Mouse (Mus musculus) heart, postnatal 0 days (tissue): Measurements from ENCODE around the gene Galk1. TPM values are rescaled to one million over a fixed set of nuclear protein-coding genes. Genes with fewer than 3 reads are reported as not detected.

ENCODE experiments used
- ATAC-seq: fragments of 200-750 bp; cut with Nextera tagmentation; 2 replicates; pipeline ENCODE4 v1.8.0; 2017; ENCODE audit warnings: low read depth, moderate number of reproducible peaks, moderate library complexity; ENCODE audit not compliant: insufficient read depth
- DNase-seq: peaks from one replicate; pipeline ENCODE4 v3.0.0-alpha.2; 2016; ENCODE audit warnings: low spot score
- H3K27ac ChIP-seq: fragments of 300-500 bp; sonication (generic); 2 replicates; pipeline ENCODE4 v1.5.1; 2014; ENCODE audit warnings: low read depth, mild to moderate bottlenecking
- H3K27me3 ChIP-seq: fragments of 300-500 bp; sonication (generic); 2 replicates; pipeline ENCODE4 v1.6.1; 2014; ENCODE audit warnings: low read length, mixed read lengths; ENCODE audit not compliant: control insufficient read depth, insufficient read depth
- H3K36me3 ChIP-seq: fragments of 300-500 bp; sonication (generic); replicated peaks from 2 replicates; pipeline ENCODE4 v1.6.1; 2014; ENCODE audit warnings: low read length, mixed read lengths; ENCODE audit not compliant: control insufficient read depth, insufficient read depth
- H3K4me1 ChIP-seq: fragments of 300-500 bp; sonication (generic); 2 replicates; pipeline ENCODE4 v1.6.1; 2014; ENCODE audit warnings: antibody characterized with exemption; ENCODE audit not compliant: control insufficient read depth, insufficient read depth
- H3K4me2 ChIP-seq: fragments of 300-500 bp; sonication (generic); 2 replicates; pipeline ENCODE4 v1.6.1; 2014; ENCODE audit warnings: low read depth, mild to moderate bottlenecking, low read length, moderate library complexity
- H3K4me3 ChIP-seq: fragments of 300-500 bp; sonication (generic); 2 replicates; pipeline ENCODE4 v1.5.1; 2014; ENCODE audit warnings: low read depth, low read length
- H3K9ac ChIP-seq: fragments of 300-500 bp; sonication (generic); replicated peaks from 2 replicates; pipeline ENCODE4 v1.6.1; 2014; ENCODE audit warnings: low read depth, low read length, mixed read lengths
- H3K9me3 ChIP-seq: fragments of 300-500 bp; sonication (generic); replicated peaks from 2 replicates; pipeline ENCODE4 v1.6.1; 2016; ENCODE audit warnings: low read length; ENCODE audit not compliant: control insufficient read depth
- CTCF ChIP-seq: IDR thresholded peaks from 2 replicates; pipeline ENCODE4 v1.5.1; 2016; ENCODE audit warnings: antibody characterized with exemption, control low read depth, low read depth
- EP300 ChIP-seq: IDR thresholded peaks from 2 replicates; pipeline ENCODE4 v1.6.1; 2016; ENCODE audit warnings: antibody characterized with exemption, low read depth
- WGBS: fragments of 180-500 bp; shearing (Covaris S2); extraction: QIAGEN DNeasy Blood & Tissue Kit; methylation state at CpG from one replicate; pipeline ENCODE4 v1.1.7; 2014; 5-methylcytosine and 5-hydroxymethylcytosine counted together
- polyA plus RNA-seq: library from polyadenylated mRNA; unstranded; fragments of >200 nt; fragmentation: Nextera tagmentation; extraction: Ambion mirVana; gene quantifications from 2 replicates; pipeline ENCODE4 v1.2.1, GENCODE M21; 2015
- total RNA-seq: library from RNA; depleted of rRNA; stranded (reverse); fragments of >200 nt; gene quantifications from 2 replicates; pipeline ENCODE4 v1.2.3, GENCODE M21; 2014; ENCODE audit warnings: low replicate concordance; rRNA removed

Galk1 gene
- total and polyA plus RNA-seq, 2 experiments from 2014 or later = 88.4 to 98.3 TPM

- DNase-seq (no peak), ATAC-seq (peak; percentile 68)
- Histone ChIP-seq H3K4me3 (no peak overlapping the region), H3K4me1 (no peaks in the 10 kb centered on the region), H3K27me3 (no peaks in the 10 kb centered on the region), H3K27ac (peak overlapping the region; percentile 55), H3K9me3 (no peaks in the 10 kb centered on the region), H3K9ac (no peak overlapping the region), H3K36me3 (peaks cover 57% of the 10 kb centered on the region), H3K4me2 (no peak overlapping the region)
- TF ChIP-seq EP300 (no peak), CTCF (no peak)
- WGBS = 59% methylated on average over 10 of the region's 10 CpGs
Observed at GRCm38 (mm10) chr11:115964977-115965604, 47.4 kb downstream of the Galk1 start.

- ATAC-seq = no peak
- H3K27me3 ChIP-seq = no peaks in the 10 kb centered on the region
Observed at GRCm38 (mm10) chr11:115962651-115963412, 49.7 kb downstream of the Galk1 start.

DNA sequence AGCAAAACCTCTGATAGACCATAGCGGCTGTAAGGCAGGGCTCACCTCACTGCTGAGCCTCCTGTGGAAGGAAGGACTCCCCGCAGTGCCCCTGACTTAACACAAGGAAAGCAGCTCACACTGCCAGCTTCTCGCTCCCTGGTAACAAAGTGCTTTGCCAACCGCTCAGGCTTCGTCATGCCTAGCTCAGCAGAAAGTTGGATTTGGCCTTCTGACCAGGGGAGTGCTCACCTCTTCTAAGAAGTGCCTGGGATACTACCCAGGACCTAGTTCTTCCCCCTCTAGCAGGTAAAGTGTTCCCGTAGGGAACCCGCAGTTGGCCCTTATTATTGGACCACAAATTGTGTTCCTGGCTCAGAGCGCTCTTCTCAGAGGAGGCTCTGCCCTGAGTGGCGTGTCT lies 53.5 kb downstream of the Galk1 start:
- no peak for DNase-seq
- H3K4me2 ChIP-seq = no peak overlapping the region
- H3K9ac ChIP-seq = no peak overlapping the region
- H3K27ac ChIP-seq = no peak overlapping the region
- 94% methylated on average over 9 of the region's 9 CpGs for WGBS
- H3K36me3 ChIP-seq = peaks cover 65% of the 10 kb centered on the region
- TF ChIP-seq CTCF (no peak), EP300 (no peak)
- H3K27me3 ChIP-seq = no peaks in the 10 kb centered on the region
- H3K4me3 ChIP-seq = no peak overlapping the region
- no peak for ATAC-seq
- H3K9me3 ChIP-seq = no peaks in the 10 kb centered on the region
- no peaks in the 10 kb centered on the region for H3K4me1 ChIP-seq

More at GRCm38 (mm10) chr11:115962651-115963412, 49.7 kb downstream of the Galk1 start:
- WGBS = 87% methylated on average over 9 of the region's 9 CpGs
- Histone ChIP-seq H3K4me1 (no peaks in the 10 kb centered on the region), H3K4me2 (no peak overlapping the region), H3K9ac (no peak overlapping the region), H3K27ac (no peak overlapping the region), H3K36me3 (peaks cover 69% of the 10 kb centered on the region), H3K4me3 (no peak overlapping the region), H3K9me3 (no peaks in the 10 kb centered on the region)
- no peak for DNase-seq
- TF ChIP-seq EP300 (no peak), CTCF (no peak)

Other genes with a start within 250 kb of the Galk1 start
- gene Tmem94, start 247.3 kb downstream of the Galk1 start, total RNA-seq = 56.9 and 65.0 TPM in 2 replicates
- gene Tmem94, start 247.3 kb downstream of the Galk1 start, polyA plus RNA-seq = 32.5 and 34.0 TPM in 2 replicates
- gene Caskin2, start 199.1 kb downstream of the Galk1 start, total RNA-seq = 62.1 and 107 TPM in 2 replicates
- 12.6 and 14.2 TPM in 2 replicates for gene Caskin2, start 199.1 kb downstream of the Galk1 start, polyA plus RNA-seq
- gene Tsen54, start 198.0 kb downstream of the Galk1 start, total RNA-seq = 35.5 and 58.5 TPM in 2 replicates
- 14.8 and 17.7 TPM in 2 replicates for gene Tsen54, start 198.0 kb downstream of the Galk1 start, polyA plus RNA-seq
- gene Llgl2, start 188.7 kb downstream of the Galk1 start, total RNA-seq = 49.8 and 85.5 TPM in 2 replicates
- gene Llgl2, start 188.7 kb downstream of the Galk1 start, polyA plus RNA-seq = 12.7 and 14.1 TPM in 2 replicates
- not detected in 2 replicates for gene Myo15b, start 154.3 kb downstream of the Galk1 start, total RNA-seq
- gene Myo15b, start 154.3 kb downstream of the Galk1 start, polyA plus RNA-seq = 0.04 and 0.11 TPM in 2 replicates
- 57.5 and 83.0 TPM in 2 replicates for gene Smim5, start 112.8 kb downstream of the Galk1 start, total RNA-seq
- gene Smim5, start 112.8 kb downstream of the Galk1 start, polyA plus RNA-seq = 79.3 and 93.3 TPM in 2 replicates
- not detected in 2 replicates for gene Smim6, start 100.7 kb downstream of the Galk1 start, total RNA-seq
- 0.98 and 1.6 TPM in 2 replicates for gene Smim6, start 100.7 kb downstream of the Galk1 start, polyA plus RNA-seq
- 11.7 and 17.9 TPM in 2 replicates for gene Sap30bp, start 79.4 kb downstream of the Galk1 start, total RNA-seq
- gene Sap30bp, start 79.4 kb downstream of the Galk1 start, polyA plus RNA-seq = 19.0 and 19.6 TPM in 2 replicates
- 5.4 and 5.8 TPM in 2 replicates for gene Recql5, start 79.2 kb downstream of the Galk1 start, total RNA-seq
- 6.2 and 6.3 TPM in 2 replicates for gene Recql5, start 79.2 kb downstream of the Galk1 start, polyA plus RNA-seq
- gene Itgb4, start 38.0 kb downstream of the Galk1 start, total RNA-seq = 1.1 and 1.5 TPM in 2 replicates
- 0.85 and 1.1 TPM in 2 replicates for gene Itgb4, start 38.0 kb downstream of the Galk1 start, polyA plus RNA-seq
- 365 and 410 TPM in 2 replicates for gene H3f3b, start 15.2 kb upstream of the Galk1 start, total RNA-seq
- gene H3f3b, start 15.2 kb upstream of the Galk1 start, polyA plus RNA-seq = 518 and 561 TPM in 2 replicates
- gene Unk, start 17.6 kb upstream of the Galk1 start, total RNA-seq = 23.1 and 26.1 TPM in 2 replicates
- gene Unk, start 17.6 kb upstream of the Galk1 start, polyA plus RNA-seq = 8.4 and 9.5 TPM in 2 replicates
- gene Unc13d, start 65.2 kb upstream of the Galk1 start, total RNA-seq = 0.27 and 2.7 TPM in 2 replicates
- gene Unc13d, start 65.2 kb upstream of the Galk1 start, polyA plus RNA-seq = 0.42 and 0.47 TPM in 2 replicates
- 113 and 120 TPM in 2 replicates for gene Wbp2, start 74.3 kb upstream of the Galk1 start, total RNA-seq
- gene Wbp2, start 74.3 kb upstream of the Galk1 start, polyA plus RNA-seq = 106 and 117 TPM in 2 replicates
- gene Trim47, start 114.5 kb upstream of the Galk1 start, total RNA-seq = 89.0 and 104 TPM in 2 replicates
- 42.8 and 43.9 TPM in 2 replicates for gene Trim47, start 114.5 kb upstream of the Galk1 start, polyA plus RNA-seq
- 5.9 and 15.0 TPM in 2 replicates for gene Trim65, start 118.4 kb upstream of the Galk1 start, total RNA-seq
- 2.7 TPM in 2 replicates for gene Trim65, start 118.4 kb upstream of the Galk1 start, polyA plus RNA-seq
- 114 and 153 TPM in 2 replicates for gene Mrpl38, start 126.1 kb upstream of the Galk1 start, total RNA-seq
- gene Mrpl38, start 126.1 kb upstream of the Galk1 start, polyA plus RNA-seq = 79.1 and 80.8 TPM in 2 replicates
- gene Fbf1, start 155.4 kb upstream of the Galk1 start, total RNA-seq = 20.4 and 22.8 TPM in 2 replicates
- gene Fbf1, start 155.4 kb upstream of the Galk1 start, polyA plus RNA-seq = 8.2 and 8.5 TPM in 2 replicates
- 58.4 and 63.6 TPM in 2 replicates for gene Ten1, start 186.1 kb upstream of the Galk1 start, total RNA-seq
- 64.0 and 68.2 TPM in 2 replicates for gene Ten1, start 186.1 kb upstream of the Galk1 start, polyA plus RNA-seq
- 64.9 and 65.8 TPM in 2 replicates for gene Acox1, start 186.3 kb upstream of the Galk1 start, total RNA-seq
- 43.0 and 46.7 TPM in 2 replicates for gene Acox1, start 186.3 kb upstream of the Galk1 start, polyA plus RNA-seq
- 2.1 and 3.4 TPM in 2 replicates for gene Evpl, start 225.4 kb upstream of the Galk1 start, total RNA-seq
- 0.45 TPM in 2 replicates for gene Evpl, start 225.4 kb upstream of the Galk1 start, polyA plus RNA-seq